Mouse (Mus musculus): ENCODE data around the gene Adamts20. TPM values are rescaled to one million over a fixed set of nuclear protein-coding genes. Genes with fewer than 3 reads are reported as not detected.

Adamts20 gene
- polyA plus RNA-seq, 1 experiment from 2014 or later: 1.6 TPM

DNA sequence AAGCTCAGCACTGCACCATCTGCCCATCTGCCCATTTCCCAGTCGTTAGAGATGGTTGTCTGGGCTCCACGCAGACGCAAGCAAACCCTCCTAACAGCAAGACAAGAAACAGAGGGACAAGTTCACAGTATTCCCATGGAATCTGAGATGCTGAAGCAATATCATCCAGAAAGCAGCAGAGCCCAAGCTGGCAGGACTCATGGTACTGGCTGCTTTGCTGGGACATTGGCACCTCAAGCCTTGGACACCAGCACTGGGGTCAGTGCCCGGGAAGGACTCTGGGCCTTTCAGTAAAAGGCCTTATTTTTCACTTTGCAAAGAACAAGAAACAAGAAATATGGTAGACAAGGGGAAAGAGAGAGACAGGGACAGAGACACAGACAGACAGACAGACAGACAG is 36.5 kb downstream of the Adamts20 start:
- Histone ChIP-seq H3K27me3 (ENCODE audit: control insufficient read depth, insufficient read depth, low read depth, low read length) (no peaks in the 10 kb centered on the region), H3K4me3 (ENCODE audit: low read length) (no peak overlapping the region), H3K27ac (ENCODE audit: low read length) (no peak overlapping the region), H3K4me2 (ENCODE audit: low read depth, low read length) (no peak overlapping the region), H3K4me1 (replicated peaks; ENCODE audit: control insufficient read depth, insufficient read depth, low read length) (0 out of 2 replicates have a peak, but pooled peaks cover 3% of the 10 kb centered on the region), H3K9me3 (ENCODE audit: control insufficient read depth, low read length) (no peaks in the 10 kb centered on the region), H3K9ac (ENCODE audit: low read length) (no peak overlapping the region), H3K36me3 (ENCODE audit: control insufficient read depth, insufficient read depth, low read length) (no peaks in the 10 kb centered on the region)
- WGBS: 92% methylated on average over 4 of the region's 4 CpGs
- ATAC-seq (ENCODE audit: low read depth): no peak

- Histone ChIP-seq H3K27ac (ENCODE audit: low read length) (no peak overlapping the region), H3K4me2 (ENCODE audit: low read depth, low read length) (no peak overlapping the region), H3K36me3 (ENCODE audit: control insufficient read depth, insufficient read depth, low read length) (no peaks in the 10 kb centered on the region), H3K27me3 (ENCODE audit: control insufficient read depth, insufficient read depth, low read depth, low read length) (no peaks in the 10 kb centered on the region), H3K4me3 (ENCODE audit: low read length) (no peak overlapping the region), H3K9me3 (ENCODE audit: control insufficient read depth, low read length) (no peaks in the 10 kb centered on the region), H3K4me1 (replicated peaks; ENCODE audit: control insufficient read depth, insufficient read depth, low read length) (0 out of 2 replicates have a peak, but pooled peaks cover 3% of the 10 kb centered on the region), H3K9ac (ENCODE audit: low read length) (no peak overlapping the region)
- ATAC-seq (ENCODE audit: low read depth): no peak
- 76% methylated on average over 9 of the region's 9 CpGs for WGBS
Measured at GRCm38 (mm10) chr15:94427482-94428214, 37.6 kb downstream of the Adamts20 start.

DNA sequence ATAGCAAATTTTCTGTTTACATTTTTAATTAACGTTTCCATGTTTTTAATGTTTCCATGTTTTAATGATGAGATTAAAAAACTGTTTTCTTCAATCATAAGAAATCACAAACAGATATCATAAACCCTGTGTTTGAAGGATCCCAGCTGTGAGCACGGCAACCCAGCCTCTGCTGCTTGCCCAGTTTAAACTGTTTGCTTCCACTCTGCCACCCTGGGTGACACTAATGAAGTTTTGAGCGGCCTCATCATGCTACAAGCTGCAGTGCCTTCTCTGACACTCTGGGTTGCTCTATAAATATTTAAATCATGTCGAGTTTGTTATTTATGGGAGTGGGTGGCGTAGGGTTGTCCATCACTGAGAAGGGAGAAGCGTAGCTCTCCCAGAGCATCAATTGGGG is 44.7 kb downstream of the Adamts20 start:
- Histone ChIP-seq H3K4me3 (ENCODE audit: low read length) (no peak overlapping the region), H3K36me3 (ENCODE audit: control insufficient read depth, insufficient read depth, low read length) (no peaks in the 10 kb centered on the region), H3K27ac (ENCODE audit: low read length) (no peak overlapping the region), H3K4me2 (ENCODE audit: low read depth, low read length) (peak overlapping the region; percentile 4; the same call in 1 of the 2 replicates), H3K4me1 (replicated peaks; ENCODE audit: control insufficient read depth, insufficient read depth, low read length) (peaks cover 8% of the 10 kb centered on the region), H3K9ac (ENCODE audit: low read length) (no peak overlapping the region), H3K9me3 (ENCODE audit: control insufficient read depth, low read length) (no peaks in the 10 kb centered on the region), H3K27me3 (ENCODE audit: control insufficient read depth, insufficient read depth, low read depth, low read length) (no peaks in the 10 kb centered on the region)
- ATAC-seq (ENCODE audit: low read depth): no peak
- whole genome bisulfite sequencing: 28% methylated on average over 6 of the region's 6 CpGs

DNA sequence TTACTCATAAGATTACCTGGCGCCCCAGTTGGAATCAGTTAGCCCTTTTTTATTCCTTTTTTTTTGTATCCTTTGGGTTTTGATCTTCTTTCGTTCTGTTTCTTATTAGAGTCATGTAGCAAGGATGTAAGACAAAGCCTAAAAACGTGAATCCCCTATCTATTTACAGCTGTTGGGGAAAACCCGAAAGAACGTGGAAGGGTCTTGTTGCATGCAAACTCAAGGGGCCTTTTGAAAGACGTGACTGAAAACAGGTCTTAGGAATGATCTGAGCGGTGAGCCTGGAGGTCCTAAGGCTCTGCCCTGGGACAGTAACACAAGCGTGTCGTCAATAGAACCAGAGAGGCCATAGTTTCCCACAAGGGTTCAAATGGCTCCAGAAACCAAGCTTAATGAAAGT is 46.1 kb downstream of the Adamts20 start:
- Histone ChIP-seq H3K27me3 (ENCODE audit: control insufficient read depth, insufficient read depth, low read depth, low read length) (no peaks in the 10 kb centered on the region), H3K4me2 (ENCODE audit: low read depth, low read length) (no peak overlapping the region), H3K27ac (ENCODE audit: low read length) (no peak overlapping the region), H3K4me3 (ENCODE audit: low read length) (no peak overlapping the region), H3K9me3 (ENCODE audit: control insufficient read depth, low read length) (no peaks in the 10 kb centered on the region), H3K9ac (ENCODE audit: low read length) (no peak overlapping the region), H3K36me3 (ENCODE audit: control insufficient read depth, insufficient read depth, low read length) (no peaks in the 10 kb centered on the region), H3K4me1 (replicated peaks; ENCODE audit: control insufficient read depth, insufficient read depth, low read length) (peaks cover 8% of the 10 kb centered on the region)
- 90% methylated on average over 9 of the region's 9 CpGs for WGBS
- ATAC-seq (ENCODE audit: low read depth): no peak

DNA sequence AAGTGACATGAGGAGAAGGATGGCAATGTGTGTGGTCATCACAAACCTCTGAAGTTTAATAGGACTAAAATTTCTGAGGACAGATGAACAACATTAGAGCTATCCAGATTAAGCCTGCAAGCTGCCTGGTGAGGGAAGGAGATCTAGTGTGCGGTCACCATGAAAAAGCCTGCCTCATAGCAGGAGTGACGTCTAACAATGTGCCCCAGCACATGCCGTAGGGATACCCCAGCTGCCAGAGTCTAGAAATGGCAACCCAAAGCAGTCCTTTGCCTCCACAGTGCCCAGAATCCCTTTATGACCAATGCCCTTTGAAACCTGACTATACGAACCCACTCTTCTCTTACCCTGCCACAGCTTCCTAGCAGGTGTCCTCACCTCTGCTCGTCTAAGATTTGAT is 46.8 kb downstream of the Adamts20 start:
- 85% methylated on average over 5 of the region's 5 CpGs for WGBS
- Histone ChIP-seq H3K4me3 (ENCODE audit: low read length) (no peak overlapping the region), H3K36me3 (ENCODE audit: control insufficient read depth, insufficient read depth, low read length) (no peaks in the 10 kb centered on the region), H3K9ac (ENCODE audit: low read length) (no peak overlapping the region), H3K27me3 (ENCODE audit: control insufficient read depth, insufficient read depth, low read depth, low read length) (no peaks in the 10 kb centered on the region), H3K4me2 (ENCODE audit: low read depth, low read length) (no peak overlapping the region), H3K9me3 (ENCODE audit: control insufficient read depth, low read length) (no peaks in the 10 kb centered on the region), H3K27ac (ENCODE audit: low read length) (no peak overlapping the region), H3K4me1 (replicated peaks; ENCODE audit: control insufficient read depth, insufficient read depth, low read length) (peaks cover 8% of the 10 kb centered on the region)
- ATAC-seq (ENCODE audit: low read depth): no peak

GRCm38 (mm10) chr15:94417216-94418155 is 47.7 kb downstream of the Adamts20 start:
- H3K27me3 ChIP-seq (ENCODE audit: control insufficient read depth, insufficient read depth, low read depth, low read length): no peaks in the 10 kb centered on the region
- WGBS: 42% methylated on average over 18 of the region's 18 CpGs
- H3K27ac ChIP-seq (ENCODE audit: low read length): no peak overlapping the region
- no peak overlapping the region for H3K4me2 ChIP-seq (ENCODE audit: low read depth, low read length)
- peaks cover 8% of the 10 kb centered on the region for H3K4me1 ChIP-seq (replicated peaks; ENCODE audit: control insufficient read depth, insufficient read depth, low read length)
- ATAC-seq (ENCODE audit: low read depth): no peak; the same call in 1 of the 2 replicates
- H3K36me3 ChIP-seq (ENCODE audit: control insufficient read depth, insufficient read depth, low read length): no peaks in the 10 kb centered on the region
- H3K9me3 ChIP-seq (ENCODE audit: control insufficient read depth, low read length): no peaks in the 10 kb centered on the region
- H3K9ac ChIP-seq (ENCODE audit: low read length): no peak overlapping the region
- no peak overlapping the region for H3K4me3 ChIP-seq (ENCODE audit: low read length)

DNA sequence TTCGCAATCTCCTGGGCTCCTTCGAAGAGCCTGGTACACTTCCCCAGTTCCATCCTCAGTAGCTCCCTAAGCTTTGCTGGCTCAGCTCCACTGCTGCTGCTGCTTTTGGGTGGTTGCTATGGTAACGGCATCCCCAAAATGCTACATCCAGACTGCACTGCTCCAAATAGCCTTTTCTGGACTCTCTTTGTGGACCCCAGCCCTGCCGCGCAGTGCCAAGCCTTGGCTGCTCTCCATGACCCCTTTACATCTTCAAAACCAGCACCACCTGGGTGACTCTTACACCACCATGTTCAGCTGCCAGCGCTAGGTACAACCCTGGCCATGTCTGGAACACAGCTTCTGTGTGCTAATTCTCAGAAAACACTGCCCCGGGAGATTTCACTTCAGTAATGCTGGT is 55.4 kb downstream of the Adamts20 start:
- no peak overlapping the region for H3K4me3 ChIP-seq (ENCODE audit: low read length)
- no peaks in the 10 kb centered on the region for H3K9me3 ChIP-seq (ENCODE audit: control insufficient read depth, low read length)
- H3K9ac ChIP-seq (ENCODE audit: low read length): no peak overlapping the region
- no peak overlapping the region for H3K4me2 ChIP-seq (ENCODE audit: low read depth, low read length)
- no peaks in the 10 kb centered on the region for H3K4me1 ChIP-seq (replicated peaks; ENCODE audit: control insufficient read depth, insufficient read depth, low read length)
- no peaks in the 10 kb centered on the region for H3K36me3 ChIP-seq (ENCODE audit: control insufficient read depth, insufficient read depth, low read length)
- WGBS: 79% methylated on average over 7 of the region's 7 CpGs
- no peak overlapping the region for H3K27ac ChIP-seq (ENCODE audit: low read length)
- ATAC-seq (ENCODE audit: low read depth): no peak
- peaks cover 2% of the 10 kb centered on the region; the same call in 1 of the 2 replicates for H3K27me3 ChIP-seq (ENCODE audit: control insufficient read depth, insufficient read depth, low read depth, low read length)

DNA sequence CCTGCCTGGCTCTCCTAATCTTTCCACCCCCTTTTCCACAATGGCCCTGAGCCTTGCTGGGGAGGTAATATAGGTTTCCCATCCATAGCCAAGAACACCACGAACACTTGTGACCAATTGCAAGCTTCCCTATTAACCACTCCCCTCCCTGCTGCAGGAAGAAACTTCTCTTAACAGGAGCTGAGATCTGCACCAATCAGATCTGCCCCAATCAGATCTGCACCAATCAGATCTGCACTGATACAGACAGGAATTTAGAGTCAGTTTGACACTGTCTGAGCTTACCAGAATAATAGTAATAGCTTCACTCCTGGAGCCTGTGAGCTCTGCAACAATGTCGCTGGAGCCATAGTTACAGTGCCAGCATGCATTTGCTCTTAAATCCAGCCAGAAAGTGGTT is 58.9 kb downstream of the Adamts20 start:
- Histone ChIP-seq H3K27me3 (ENCODE audit: control insufficient read depth, insufficient read depth, low read depth, low read length) (peaks cover 13% of the 10 kb centered on the region; the same call in 1 of the 2 replicates), H3K4me1 (replicated peaks; ENCODE audit: control insufficient read depth, insufficient read depth, low read length) (peaks cover 7% of the 10 kb centered on the region), H3K9me3 (ENCODE audit: control insufficient read depth, low read length) (no peaks in the 10 kb centered on the region), H3K4me3 (ENCODE audit: low read length) (no peak overlapping the region), H3K4me2 (ENCODE audit: low read depth, low read length) (no peak overlapping the region), H3K27ac (ENCODE audit: low read length) (no peak overlapping the region), H3K9ac (ENCODE audit: low read length) (no peak overlapping the region), H3K36me3 (ENCODE audit: control insufficient read depth, insufficient read depth, low read length) (no peaks in the 10 kb centered on the region)
- ATAC-seq (ENCODE audit: low read depth): no peak
- whole genome bisulfite sequencing: 24% methylated on average over 2 of the region's 2 CpGs

GRCm38 (mm10) chr15:94404071-94404545 is 61.1 kb downstream of the Adamts20 start:
- Histone ChIP-seq H3K27me3 (ENCODE audit: control insufficient read depth, insufficient read depth, low read depth, low read length) (peaks cover 13% of the 10 kb centered on the region; the same call in 1 of the 2 replicates), H3K36me3 (ENCODE audit: control insufficient read depth, insufficient read depth, low read length) (no peaks in the 10 kb centered on the region), H3K4me1 (replicated peaks; ENCODE audit: control insufficient read depth, insufficient read depth, low read length) (peaks cover 7% of the 10 kb centered on the region), H3K9ac (ENCODE audit: low read length) (peak overlapping the region; percentile 69), H3K4me3 (ENCODE audit: low read length) (peak overlapping the region; percentile 65), H3K9me3 (ENCODE audit: control insufficient read depth, low read length) (no peaks in the 10 kb centered on the region), H3K4me2 (ENCODE audit: low read depth, low read length) (peak overlapping the region; percentile 98), H3K27ac (ENCODE audit: low read length) (no peak overlapping the region)
- peak; percentile 98 for ATAC-seq (ENCODE audit: low read depth)
- 0% methylated on average over 42 of the region's 65 CpGs for WGBS
